Mouse (Mus musculus) cerebellum, adult 11-12 months (tissue): ENCODE data around the gene Tfcp2.

Source experiments
- DNase-seq: peaks from one replicate; pipeline ENCODE4 v3.0.0; 2022

Tfcp2 gene

DNA sequence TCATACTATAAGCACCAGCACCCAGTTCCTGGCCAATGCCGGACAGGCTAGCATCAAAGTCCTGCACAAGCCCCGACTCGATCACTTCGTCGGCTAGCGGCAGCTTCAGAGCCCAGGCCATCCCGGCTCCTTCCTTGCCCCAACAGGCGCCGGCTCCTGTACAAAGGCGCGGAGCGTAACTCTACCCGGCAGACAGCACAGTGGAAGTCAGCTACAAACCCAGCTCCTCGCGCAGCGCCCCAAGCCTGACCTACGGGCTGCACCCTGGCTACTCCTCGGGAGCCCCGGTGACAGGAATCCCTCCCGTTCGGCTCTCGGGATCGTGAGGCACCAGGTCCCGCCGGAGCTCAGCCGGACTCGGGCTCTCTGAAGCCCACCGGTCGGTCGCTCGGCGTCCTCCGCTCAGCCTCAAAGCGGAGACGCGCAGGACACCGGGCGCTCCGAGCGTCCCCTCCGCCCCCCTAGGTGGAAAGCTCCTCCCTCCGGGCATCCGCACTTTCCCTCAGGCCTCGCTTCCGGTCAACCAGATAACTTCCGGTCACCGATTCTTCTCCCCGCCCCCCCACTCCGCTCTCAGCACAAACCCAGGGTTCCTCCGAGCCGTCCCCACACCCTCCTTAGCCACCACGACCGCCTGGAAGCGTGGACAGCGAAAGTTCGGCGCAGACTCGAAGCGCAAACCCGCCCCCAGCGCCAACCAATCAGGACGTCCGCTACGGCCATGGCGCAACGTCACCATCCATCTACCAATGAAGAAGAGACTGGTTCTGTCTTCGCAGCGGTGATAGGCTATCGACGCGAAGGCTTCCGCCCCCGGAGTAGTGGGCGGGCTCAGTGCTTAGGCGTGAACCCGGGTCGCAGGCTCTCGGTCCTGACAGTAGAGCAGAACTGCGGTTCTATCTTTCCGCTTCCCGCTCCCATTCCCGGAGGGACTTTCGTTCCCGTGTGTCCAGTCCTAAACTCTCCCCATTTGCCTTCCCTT, at the start of gene Tfcp2:
Tfcp2 (minus strand) TSS at position 683 of the 982 bp plus-strand sequence.
- peak; percentile 99 for DNase-seq

DNA sequence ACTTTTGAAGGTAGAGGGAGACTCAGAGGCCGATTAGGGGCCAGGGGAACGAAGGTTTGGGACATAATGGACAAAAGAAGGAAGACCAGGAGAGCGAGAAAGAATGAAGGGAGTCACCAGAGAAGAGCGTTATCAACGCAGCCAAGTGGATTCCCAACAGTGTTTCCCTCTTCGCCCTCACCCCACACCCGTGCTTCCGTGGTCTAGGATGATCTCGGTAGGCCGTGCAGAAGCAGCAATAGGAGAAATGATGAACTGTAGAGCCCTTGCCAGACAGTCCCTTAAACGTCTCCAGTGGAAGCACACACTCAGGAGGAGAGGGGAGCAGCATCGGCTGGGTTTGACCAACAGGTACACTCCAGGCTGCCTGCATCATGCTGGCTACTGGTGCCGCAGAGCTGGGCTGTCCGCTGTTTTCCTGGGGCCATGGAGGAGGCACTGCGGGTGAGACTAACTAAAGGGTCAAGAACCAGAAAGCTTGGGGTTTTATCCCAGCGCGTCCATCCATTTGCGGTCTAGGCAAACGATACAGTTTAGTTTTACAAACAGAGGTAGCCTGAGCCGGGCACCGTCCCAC, 49.0 kb upstream of the Tfcp2 start:
- DNase-seq: no peak

- peak; percentile 77 for DNase-seq
Measured at GRCm38 (mm10) chr15:100600047-100600695, 48.4 kb upstream of the Tfcp2 start.

GRCm38 (mm10) chr15:100599276-100600046, 47.7 kb upstream of the Tfcp2 start, which contains the start of gene Pou6f1:
Gene Pou6f1 (minus strand): TSS chr15:100599984.
- peak; percentile 66 for DNase-seq

DNA sequence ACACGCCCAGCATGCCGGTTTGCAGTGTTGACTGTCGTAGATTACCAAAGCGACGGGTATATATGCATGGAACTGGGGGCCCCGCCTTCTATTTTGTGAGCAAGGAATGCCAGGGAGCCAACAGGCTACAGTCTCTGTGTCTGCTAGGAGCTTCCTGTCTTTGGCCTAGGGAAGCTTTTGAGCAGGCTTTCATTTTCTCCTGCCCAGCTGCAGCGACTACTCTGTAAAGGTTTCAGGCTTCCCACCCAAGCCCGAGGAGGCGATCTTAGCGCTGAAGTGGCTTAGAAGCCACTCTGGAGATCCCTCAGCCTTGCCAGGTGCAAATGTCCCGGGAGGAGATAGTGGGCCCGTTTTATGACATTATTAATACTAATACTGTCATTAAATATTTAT, 47.1 kb upstream of the Tfcp2 start:
- peak; percentile 51 for DNase-seq

- DNase-seq: no peak
Measured at GRCm38 (mm10) chr15:100598287-100598882, 46.6 kb upstream of the Tfcp2 start.

DNA sequence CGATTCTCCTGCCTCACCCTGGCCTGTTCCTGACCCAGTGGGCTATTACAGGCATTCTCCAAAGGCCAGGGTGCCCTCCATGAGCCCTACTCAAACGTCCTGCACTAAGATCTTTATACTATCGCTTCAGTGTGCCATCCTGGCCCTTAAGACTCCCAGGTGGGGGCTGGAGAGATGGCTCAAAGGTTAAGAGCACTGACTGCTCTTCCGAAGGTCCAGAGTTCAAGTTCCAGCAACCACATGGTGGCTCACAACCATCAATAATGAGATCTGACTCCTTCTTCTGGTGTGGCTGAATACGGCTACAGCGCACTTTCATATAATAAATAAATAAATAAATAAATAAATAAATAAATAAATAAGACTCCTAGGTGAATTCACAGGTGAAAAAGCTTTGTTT, 41.0 kb upstream of the Tfcp2 start:
- no peak for DNase-seq

DNA sequence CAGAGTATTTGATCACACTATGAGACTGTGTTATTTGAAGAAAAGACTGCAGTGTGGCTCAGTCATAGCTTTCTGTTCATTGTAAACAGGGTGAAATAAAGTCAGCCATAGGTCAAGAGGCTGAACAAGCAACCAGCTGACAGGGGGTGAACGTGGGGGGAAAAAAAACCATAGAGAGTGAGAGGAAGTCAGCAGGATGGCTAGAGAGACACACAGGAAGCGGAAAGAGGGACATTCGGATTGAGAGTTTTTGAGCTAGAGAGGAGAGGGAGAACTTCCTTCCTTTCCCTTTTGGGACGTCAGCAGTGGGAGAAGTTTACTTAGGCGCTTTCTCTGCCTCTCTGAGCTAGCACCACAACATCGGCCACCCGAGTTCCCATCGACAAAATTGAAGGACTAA, 38.6 kb upstream of the Tfcp2 start:
- no peak for DNase-seq

GRCm38 (mm10) chr15:100588297-100588696, 36.5 kb upstream of the Tfcp2 start:
- no peak for DNase-seq

DNA sequence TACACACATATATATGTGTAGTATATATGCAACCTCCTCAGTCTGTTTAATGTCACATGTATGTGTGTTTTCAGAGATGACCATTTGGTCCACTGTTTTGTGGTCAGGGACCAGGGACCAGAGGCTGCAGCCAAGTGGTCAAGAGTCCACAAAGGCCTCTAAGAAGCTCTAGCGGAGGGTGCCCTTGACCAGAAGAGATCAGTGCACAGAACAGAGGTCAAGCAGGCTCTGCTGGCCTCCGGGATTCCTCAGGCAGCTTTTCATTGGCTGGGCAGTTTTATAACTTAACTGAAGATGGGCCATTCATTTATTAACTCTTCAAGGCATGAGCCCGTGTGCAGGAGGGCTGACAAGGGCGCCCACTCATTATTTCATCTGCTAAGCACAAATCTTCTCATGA, 35.4 kb upstream of the Tfcp2 start:
- DNase-seq: no peak

- DNase-seq: no peak
Measured at GRCm38 (mm10) chr15:100585931-100586330, 34.1 kb upstream of the Tfcp2 start.

GRCm38 (mm10) chr15:100580108-100580507, 28.3 kb upstream of the Tfcp2 start:
- DNase-seq: no peak

- DNase-seq: no peak
Measured at GRCm38 (mm10) chr15:100577972-100578371, 26.2 kb upstream of the Tfcp2 start.

GRCm38 (mm10) chr15:100576810-100577209, 25.0 kb upstream of the Tfcp2 start:
- DNase-seq: no peak

DNA sequence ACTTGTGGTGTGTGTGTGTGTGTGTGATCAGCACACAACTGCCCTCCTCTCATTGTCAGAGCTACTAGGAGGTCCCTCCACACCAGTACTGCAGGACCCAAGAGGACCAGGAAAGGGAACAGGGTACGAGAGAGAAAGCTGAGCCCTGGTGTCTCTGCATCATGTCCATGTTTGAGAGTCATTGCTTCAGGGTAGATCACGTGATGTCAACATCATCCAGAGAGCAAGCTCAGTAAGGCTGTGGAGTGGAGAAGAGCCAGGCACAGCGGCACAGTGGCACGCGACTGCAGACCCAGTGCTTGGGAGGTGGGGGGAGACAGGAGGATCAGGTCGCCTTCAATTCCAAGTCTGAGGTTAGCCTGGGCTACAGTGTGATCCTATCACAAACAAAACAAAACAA, 24.6 kb upstream of the Tfcp2 start:
- no peak for DNase-seq

DNA sequence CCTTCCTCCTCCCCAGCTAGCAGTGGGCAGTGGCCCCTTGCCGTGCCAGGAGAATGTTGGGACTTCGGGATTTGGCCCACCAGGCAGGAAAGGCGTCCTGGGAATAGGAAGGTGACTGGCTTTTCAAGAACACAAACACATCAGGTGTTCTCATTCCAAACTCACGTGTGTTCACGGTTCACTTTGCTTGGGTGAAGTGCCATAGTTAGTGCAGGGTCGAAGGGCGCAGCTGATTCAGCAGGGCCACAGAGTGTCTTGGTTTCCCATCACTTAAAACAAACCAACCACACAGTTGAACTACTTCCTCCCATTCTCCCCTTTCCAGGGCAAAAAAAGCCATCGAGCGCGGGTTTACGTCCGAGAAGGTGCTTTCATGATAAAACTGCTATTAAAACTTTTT, 23.6 kb upstream of the Tfcp2 start:
- no peak for DNase-seq

DNA sequence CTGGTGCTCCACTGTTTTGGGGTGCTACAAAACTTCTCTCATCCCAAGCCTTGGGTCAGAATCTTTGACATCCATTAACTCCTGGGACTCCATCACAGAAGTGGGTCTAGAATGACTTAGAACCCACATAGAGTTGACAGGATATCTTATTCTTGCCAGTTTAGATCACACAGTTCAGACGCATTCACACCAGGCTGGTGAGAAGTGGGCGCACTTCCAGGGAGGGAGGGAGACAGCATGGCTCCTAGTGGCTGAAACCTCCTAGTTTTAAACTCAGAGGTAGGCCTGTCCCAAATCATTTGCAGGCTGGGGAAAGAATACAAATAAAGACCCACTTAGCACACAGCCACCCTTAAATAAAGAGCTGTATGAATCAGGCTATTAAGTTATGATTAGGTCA, 22.6 kb upstream of the Tfcp2 start:
- no peak for DNase-seq

DNA sequence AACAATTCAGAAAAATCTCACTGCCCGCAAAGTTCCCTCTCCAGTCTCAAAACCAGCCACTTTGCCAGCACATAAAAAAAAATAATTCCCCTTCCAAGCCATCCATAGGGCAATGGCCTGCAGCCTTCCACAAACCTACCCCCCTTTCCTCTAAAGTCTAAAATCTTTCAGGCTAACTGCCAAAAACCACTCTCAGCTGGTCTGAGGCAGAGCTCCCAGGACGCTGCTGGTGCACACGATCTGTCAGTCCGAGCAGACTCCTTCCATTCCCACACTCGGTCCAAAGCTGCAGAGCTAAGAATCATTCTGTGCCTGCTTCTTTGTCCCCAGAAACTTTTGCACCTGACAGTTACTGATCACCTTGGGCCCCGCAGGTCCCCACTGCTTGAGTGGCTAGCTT, 22.1 kb upstream of the Tfcp2 start:
- DNase-seq: no peak

- DNase-seq: no peak
Measured at GRCm38 (mm10) chr15:100569239-100569638, 17.4 kb upstream of the Tfcp2 start.

DNA sequence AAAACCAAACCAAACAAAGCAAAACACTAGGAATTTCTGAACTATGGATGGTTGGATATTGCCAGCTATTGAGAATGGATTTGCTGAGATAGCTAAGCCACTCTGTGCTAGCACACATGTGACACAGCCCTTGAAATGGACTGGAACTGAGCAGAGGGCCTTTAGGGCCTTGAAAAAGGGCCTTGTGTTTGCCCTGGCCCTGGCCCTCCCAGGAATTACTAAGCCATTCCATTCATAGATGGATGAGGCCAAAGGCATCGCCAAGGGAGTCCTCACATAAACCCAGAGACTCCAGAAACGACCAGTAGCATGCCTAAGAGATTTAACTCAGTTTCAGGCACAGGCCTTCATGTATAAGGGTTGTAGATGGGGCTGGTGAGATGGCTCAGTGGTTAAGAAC, 14.7 kb upstream of the Tfcp2 start:
- no peak for DNase-seq

- DNase-seq: no peak
Measured at GRCm38 (mm10) chr15:100557705-100558433, 6.1 kb upstream of the Tfcp2 start.

DNA sequence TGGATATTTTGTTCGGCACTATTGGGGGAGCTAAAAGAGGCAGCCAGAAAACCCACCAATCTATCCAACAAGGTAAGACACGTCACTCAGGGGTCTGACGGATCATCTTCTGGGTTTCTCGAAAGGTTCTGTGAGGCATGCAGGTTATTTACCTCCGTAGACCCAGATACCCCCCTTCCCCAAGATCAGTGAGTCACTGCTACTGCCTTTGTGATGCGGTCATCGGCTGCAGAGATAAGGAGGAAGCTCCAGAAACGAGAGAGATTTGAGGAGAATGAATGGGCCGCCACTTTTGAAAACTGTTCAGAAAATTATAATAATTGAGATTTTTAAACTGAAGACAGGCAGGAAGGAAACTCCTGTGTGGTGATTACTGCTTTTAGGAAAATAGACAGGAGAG, 4.6 kb upstream of the Tfcp2 start:
- DNase-seq: no peak
